Mouse (Mus musculus): ENCODE measurements around the gene Pik3r3.
"Not testable (repeated sequence)": the region's sequence is repeated elsewhere in the genome, so short reads cannot be mapped to it uniquely, and the experiment has no call there.

The Pik3r3 gene

DNA sequence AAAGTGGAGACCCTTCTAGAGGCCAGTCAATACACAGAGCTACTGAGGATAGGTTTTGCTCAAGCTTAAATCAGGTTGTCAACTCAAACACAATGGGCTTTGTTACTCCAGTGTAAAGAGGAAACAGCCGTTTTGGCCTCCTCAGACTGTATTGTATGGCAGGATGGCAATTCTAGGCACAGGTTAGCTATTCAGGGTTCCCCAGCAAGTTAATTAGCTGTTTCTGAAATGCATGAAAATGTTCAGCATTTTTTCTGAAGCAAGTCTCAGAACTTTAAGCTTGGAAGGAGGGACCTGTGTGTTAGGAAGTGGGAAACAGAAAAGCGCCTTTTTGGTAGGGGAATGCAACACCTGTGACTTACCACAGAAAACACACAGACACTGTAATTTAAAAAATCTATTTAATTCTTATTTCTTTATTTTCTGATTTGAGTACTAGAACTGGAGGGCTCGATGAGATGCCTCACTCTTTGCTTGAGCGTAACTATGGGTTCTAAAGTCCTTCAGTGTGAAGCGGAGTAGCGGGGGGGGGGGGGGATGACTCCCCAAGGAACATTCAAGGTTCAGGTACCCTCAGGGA, 1.3 kb upstream of the Pik3r3 start:
- DNase-seq (ENCODE audit: low spot score) = no peak

GRCm38 (mm10) chr4:116220780-116221139, 658 bp upstream of the Pik3r3 start:
- DNase-seq (ENCODE audit: low spot score) = no peak

GRCm38 (mm10) chr4:116221996-116222842, 801 bp downstream of the Pik3r3 start:
- DNase-seq (ENCODE audit: low spot score) = no peak

GRCm38 (mm10) chr4:116222843-116223119, 1.4 kb downstream of the Pik3r3 start:
- no peak for DNase-seq (ENCODE audit: low spot score)

DNA sequence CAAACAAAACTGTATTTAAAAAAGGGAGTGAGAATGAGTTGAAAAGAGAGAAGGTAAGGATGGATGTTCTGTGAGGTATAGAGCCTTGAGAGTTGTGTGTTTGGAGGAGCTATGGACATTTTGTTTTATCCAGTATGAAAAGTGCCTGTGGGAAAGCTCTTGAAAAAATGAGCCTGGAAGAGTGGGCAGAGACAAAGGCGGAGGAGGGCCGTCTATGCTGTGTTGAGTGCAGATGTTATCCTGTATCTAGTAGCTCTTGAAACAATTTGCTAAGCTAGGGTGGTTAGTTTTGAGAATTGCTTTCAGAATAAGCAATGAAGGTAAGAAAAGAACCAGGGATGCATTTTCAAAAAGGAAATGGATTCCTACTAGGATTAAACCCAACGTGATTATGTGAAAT, 22.0 kb downstream of the Pik3r3 start:
- DNase-seq (ENCODE audit: low spot score) = no peak

- DNase-seq (ENCODE audit: low spot score) = no peak
Measured at GRCm38 (mm10) chr4:116244240-116244639, 22.8 kb downstream of the Pik3r3 start.

DNA sequence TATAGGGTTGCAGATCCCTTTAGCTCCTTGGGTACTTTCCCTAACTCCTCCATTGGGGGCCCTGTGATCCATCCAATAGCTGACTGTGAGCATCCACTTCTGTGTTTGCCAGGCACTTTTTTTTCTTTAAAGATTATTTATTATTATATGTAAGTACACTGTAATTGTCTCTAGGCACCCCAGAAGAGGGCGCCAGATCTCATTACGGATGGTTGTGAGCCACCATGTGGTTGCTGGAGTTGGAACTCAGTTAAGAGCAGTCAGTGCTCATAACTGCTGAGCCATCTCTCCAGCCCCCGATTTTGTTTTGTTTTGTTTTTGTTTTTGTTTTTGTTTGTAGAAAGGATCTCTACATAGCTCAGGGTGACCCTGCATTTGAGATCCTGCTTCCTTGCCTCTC, 24.5 kb downstream of the Pik3r3 start:
- not testable (repeated sequence) for DNase-seq (ENCODE audit: low spot score)

GRCm38 (mm10) chr4:116249986-116250385, 28.6 kb downstream of the Pik3r3 start:
- DNase-seq (ENCODE audit: low spot score) = no peak

GRCm38 (mm10) chr4:116268220-116268619, 46.8 kb downstream of the Pik3r3 start:
- DNase-seq (ENCODE audit: low spot score) = no peak

DNA sequence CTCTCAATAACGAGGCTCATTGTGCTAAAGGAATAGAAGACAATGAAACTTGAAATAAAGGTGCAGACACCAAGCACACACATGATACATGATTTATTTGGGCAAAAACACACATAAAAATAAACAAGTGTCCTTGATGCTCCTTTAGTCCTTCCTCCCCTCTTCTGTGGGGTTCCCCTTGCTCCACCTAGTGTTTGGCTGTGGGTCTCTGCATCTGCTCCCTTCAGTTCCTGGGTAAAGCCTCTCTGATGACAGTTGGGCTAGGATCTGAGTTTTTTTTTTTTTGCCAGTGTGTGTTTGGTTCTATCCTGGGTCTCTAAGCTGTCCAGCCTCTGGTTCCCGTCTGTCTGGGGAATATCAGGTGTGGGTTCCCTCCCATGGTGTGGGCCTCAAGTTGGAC, 60.8 kb downstream of the Pik3r3 start:
- DNase-seq (ENCODE audit: low spot score) = no peak

DNA sequence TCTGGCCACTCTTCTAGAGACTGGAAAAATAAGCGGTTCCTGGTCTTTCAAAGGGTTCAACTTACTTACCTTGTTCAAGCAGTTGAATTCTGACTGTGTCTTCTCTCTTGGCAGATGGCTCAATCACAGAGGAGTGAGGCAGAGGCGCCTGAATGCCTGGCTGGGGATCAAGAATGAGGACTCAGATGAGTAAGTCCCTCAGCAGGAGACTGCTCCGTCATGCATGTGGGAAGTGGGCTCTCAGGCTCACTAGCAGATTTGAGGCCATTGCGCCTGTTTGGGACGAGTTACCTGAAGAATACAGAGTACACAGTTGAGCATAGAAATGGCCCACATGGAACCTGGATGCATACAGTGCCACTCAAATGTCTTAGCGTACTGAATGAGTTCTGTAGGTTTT, 70.1 kb downstream of the Pik3r3 start:
- no peak for DNase-seq (ENCODE audit: low spot score)

DNA sequence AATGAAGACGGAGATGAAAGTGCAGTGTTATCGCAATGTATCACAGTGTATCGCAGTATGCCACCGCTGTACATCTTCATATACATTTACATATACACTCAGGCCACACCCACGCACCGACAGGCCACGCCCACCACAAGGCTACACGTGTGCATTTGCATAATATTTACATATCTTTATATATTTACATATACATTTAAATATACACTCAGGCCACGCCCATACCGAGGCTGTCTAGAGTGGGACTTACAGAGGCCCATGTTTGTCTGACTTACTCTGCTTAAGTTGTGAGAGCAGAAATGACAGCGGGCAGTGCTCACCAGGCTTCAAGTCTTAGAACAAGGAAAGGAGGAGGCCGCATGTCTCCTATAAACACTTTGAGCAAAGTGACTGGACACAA, 71.9 kb downstream of the Pik3r3 start:
- DNase-seq (ENCODE audit: low spot score) = no peak

DNA sequence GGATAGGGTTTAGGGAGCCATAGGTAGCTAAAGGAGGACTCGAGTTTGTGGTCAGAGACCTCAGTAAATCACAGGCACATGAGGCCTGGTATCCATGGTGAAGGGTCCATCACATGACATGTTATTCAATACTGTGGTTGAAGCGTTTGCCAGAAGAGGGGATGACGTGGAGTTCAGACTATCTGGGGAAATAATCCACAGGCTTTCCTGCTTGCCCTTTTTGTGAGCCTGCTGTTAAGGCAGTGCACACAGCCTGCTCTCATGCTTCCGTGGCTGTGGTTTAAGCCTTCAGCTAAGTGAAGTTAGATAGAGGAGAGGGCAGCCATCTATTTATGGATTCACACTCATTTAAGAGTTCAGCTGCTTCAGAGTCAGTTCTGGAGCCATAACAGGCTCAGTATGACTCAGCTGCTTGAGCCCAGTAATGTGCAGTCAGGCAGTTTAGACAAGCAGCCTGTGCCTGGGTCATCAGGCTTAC, 79.5 kb downstream of the Pik3r3 start:
- peak; percentile 23 for DNase-seq (ENCODE audit: low spot score)

- no peak for DNase-seq (ENCODE audit: low spot score)
Measured at GRCm38 (mm10) chr4:116304551-116304950, 83.1 kb downstream of the Pik3r3 start.

DNA sequence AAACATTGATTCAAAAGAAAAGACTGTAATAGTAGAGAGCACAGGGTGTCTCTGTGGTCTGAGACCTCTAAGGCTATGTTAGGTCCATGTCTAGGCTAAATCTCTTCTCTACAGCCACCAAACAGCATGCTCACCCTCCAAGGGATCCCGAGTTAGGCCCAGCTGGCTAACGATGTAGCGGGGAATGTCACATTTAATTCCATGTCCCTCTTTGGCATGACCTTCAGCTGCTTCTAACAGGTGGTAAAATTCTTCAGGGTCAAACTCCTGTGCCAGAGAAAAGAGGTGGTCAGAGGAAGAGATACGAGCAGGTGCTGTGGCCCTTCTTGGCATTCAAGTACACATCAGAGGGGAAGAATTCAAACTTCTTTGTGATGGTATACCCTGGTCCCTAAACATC, 96.2 kb downstream of the Pik3r3 start:
- no peak for DNase-seq (ENCODE audit: low spot score)

DNA sequence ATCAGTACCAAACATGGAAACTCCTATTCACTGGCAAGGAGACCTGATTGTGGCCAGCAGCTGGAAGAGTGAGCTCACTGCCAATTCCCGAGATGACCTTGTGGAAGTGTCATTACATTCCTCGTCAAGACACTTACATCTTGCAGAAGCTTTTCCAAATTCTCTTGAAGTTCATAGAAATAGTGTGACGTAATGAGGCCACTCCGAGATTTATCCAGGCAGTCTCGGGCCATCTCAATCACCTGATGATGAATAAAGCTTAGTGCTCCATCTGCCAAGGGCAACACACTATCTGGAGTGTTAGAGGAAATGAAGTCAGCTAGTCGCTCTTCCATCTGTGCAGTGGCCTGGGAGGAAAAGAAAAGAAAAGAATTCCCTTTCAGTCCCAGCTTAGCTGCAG, 100.7 kb downstream of the Pik3r3 start:
- no peak for DNase-seq (ENCODE audit: low spot score)

DNA sequence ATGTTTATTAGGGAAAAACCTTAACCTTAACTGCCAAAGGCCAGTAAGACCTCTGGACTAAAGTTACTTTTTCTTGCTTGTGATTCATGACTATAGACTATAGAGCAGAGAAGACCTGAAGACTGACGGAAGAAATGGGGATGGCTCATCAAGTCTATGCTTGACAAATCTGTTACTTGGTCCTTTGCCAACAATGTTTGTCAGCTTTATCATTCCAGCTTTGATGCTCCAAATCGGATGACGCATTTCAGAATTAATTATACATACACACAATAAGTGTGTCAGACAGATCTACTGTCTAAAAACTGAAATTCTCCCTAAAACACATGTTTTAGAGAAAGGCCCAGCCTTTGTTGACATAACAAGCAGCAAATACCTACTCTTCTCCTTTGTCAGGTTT, 107.8 kb downstream of the Pik3r3 start:
- no peak for DNase-seq (ENCODE audit: low spot score)

DNA sequence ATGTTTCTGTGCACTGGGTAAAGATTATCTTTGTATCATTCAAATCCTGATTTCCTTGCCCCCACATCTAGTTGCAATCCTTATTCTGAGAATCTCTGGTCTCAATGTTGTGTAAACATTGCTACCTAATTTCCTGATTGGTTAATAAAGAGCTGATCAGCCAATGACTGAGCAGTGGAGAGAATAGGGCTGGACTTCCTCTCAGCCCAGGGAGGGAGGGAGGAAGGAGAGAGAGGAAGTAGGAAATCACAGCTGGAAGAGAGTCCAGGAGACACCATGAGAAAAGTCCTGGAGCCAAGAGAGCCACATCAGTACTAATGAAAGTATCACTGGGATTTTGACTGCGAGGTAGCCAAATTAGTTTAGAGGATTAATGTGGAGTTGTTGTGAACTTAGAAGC, 114.9 kb downstream of the Pik3r3 start:
- DNase-seq (ENCODE audit: low spot score) = no peak

GRCm38 (mm10) chr4:116342119-116342518, 120.7 kb downstream of the Pik3r3 start:
- peak; percentile 50 for DNase-seq (ENCODE audit: low spot score)

DNA sequence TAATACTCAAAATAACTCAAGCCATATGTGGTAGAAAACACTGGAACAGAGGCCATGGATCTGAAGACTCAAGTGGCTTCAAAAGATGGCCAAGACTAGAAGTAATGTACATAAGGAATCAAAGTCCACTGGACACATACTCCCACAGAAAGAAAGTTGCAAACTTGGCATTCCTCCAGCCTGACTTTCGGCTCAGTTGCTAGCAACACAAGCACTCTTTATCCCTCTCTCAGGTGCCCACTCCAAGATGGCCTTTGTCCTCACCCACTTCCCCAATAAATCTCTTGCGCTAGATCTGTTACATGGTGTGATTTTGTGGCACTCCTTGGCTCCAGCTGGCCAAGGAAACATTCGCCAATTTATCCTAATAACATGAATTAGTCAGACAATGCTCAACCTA, 131.1 kb downstream of the Pik3r3 start:
- DNase-seq (ENCODE audit: low spot score) = no peak
